Mouse (Mus musculus) thymus, postnatal 10 days (tissue): ENCODE data around the gene Gm9918.
A peak's percentile ranks its signal among the peaks of the same experiment; 100 is the strongest.

ENCODE experiments used
- DNase-seq, 2 experiments: peaks; one replicate each; pipeline ENCODE4 v3.0.0; 2021; ENCODE audit warnings: low spot score in 2 of 2

The Gm9918 gene

DNA sequence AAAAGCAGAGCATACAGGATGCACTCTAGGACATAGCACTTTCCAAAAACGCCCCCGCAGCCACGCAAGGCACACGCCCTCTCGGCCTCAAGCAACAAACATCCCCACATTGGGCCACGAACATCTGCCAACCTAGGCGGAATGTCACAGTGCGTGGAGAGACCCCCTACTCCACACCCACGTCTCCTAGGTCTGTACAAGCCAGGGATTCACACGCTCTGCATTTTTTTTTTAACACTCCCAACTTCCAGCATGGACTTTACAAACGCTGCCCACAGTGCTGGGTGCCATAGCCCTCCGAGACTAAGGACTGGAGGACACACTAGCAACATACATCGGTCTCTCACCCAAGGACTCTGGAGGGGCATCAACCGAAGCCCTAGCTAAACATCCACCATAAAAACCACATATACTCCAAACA is 24.9 kb upstream of the Gm9918 start:
- DNase-seq: no peak

DNA sequence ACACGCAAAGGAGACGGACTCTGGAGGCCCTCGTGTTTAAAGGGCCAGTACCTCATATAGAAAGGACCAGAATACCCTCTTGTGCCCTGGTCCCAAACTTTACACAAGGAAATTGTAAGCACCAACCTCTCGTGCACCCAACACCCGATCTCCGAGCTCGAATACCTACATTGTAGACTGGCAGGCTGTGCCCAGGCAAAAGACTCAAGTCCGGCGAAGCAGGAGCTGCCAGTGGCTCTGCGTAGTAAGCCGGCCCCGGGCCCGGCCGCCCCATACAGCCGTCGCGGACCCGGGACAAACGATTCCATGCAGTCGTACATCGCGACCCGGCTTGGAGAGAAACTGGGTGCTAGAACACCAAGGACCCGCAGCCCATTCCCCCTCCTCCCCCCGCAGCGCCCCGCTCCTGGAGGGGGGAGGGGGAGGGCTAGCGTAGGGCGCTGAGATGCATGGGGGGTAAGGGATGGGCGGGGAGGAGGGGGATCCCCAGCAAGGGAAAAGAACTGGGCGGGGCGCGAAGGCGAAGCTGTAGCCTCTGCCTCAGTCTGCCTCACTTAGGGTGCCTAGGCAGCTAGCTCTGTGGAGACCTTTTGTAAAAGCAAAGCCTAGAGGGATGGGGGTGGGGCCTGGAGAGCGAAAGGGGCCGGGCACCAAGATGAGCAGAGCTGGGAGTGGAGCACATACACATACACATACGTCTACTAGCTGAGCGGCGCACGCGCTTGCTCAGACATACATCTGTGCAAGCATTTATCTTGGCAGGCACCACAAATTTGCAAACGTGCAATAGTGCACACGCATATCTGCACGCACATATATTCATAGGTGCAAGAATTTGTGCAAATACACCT is 24.2 kb upstream of the Gm9918 start:
- DNase-seq: peak in 1 of 2 experiments; percentile 46

DNA sequence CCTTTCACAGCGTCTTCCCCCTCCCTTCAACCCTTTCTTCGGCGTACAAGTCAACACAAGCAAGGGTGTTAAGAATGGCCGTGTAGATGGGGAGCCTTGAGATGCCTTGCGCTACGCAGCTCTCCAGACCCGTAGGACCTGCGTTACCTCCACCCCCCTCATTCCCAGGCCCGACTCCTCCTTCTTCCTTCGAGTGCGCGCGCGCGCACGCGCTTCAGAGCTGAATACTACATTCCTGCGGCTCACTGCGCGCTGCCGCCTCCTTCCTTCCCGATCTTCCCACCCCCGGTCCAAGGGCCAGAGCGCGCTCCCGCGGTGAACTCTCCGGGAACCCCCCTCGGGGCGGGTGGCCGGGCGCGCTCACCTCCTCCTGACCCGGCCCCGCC is 23.5 kb upstream of the Gm9918 start:
- DNase-seq: no peak

DNA sequence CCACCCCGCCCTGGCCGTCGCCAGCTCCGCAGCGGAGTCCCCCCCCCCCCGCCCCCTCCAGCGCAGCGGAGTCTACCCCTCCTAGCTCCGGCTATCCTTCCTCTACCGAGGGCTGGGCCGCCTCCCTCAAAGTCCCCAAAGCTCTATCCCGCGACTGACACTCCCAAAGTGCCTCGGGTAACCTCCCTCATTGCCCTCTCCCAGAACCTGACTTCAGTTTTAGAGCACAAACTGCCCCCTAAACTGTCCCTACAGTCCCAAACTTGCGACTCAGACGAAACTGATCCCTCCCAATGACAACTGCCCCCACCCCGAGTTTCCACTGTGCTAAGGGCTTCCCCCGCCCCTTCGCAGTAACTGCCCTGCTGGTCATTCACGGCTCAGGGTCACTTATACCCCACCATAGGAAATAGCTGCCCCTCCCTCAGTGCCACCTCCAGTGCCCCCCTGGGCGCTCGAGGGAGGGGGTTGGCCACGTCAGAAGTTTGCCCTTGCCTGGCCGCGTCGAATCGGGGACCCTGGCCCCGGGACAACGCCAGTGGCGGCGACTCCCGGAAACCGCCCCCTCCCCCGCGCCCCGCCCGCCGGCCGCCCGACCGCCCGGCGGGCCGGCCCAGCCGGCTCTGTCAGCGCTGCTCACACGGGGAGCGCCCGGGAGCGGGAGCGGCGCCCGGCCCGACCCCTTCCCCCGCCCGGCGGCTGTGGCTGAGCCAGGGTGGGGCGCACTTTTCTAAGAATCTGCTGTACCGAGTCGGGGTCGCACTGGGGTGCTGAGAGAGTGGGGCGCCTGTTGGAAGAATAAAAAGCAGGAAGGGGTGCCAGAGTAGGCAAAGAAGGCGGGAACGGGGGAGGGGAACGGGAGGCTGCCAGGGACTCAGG is 22.9 kb upstream of the Gm9918 start:
- no peak for DNase-seq

DNA sequence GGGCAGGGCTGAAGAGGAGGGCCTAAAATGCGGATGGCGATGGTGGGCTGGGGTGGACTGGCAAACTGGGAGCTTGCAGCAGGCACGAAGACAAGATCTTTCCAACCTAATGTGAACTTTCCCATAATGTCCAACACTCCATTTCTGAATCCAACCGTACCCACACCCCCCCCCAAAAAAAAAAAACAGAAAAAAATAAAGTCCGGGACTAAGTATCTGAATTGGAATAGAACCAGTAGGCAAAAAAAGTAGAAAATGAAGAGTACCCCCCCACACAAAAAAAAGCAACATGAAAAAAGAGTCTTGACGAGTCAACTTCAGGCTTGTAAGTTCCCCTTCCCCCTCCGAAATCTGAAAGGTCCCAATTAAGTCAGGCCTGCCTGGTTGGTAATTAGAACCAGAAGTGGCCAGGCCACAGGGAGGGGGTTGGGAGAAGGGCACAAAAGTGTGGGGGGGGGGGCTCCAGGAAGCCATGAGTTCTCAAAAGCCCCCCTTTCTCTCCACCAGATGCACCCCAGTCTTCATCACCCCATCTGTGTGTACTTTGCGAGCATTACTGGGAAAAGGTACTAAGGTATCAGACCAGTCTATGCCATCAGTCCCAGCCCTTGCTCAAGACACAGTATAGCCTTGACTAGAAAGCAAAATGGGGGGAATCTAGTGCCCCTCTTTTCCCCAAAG is 22.1 kb upstream of the Gm9918 start:
- no peak for DNase-seq

DNA sequence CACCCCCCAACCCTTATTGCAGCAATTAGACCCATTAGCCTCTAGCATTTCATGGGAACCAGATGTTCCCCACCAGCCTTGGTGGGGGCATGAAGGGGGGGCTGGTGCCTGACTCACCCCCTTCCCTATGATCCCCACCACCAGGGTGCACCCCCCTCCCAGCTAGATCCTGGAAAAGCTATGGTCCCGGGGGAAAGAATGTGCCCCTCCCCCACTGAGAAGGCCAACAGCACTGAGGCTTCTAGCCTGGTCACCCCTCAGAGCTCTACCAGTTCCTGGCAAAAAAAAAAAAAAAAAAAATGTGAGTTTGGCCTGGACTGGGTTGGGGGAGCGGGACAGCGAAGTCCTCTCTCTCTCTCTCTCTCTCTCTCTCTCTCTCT is 21.6 kb upstream of the Gm9918 start:
- no peak for DNase-seq

DNA sequence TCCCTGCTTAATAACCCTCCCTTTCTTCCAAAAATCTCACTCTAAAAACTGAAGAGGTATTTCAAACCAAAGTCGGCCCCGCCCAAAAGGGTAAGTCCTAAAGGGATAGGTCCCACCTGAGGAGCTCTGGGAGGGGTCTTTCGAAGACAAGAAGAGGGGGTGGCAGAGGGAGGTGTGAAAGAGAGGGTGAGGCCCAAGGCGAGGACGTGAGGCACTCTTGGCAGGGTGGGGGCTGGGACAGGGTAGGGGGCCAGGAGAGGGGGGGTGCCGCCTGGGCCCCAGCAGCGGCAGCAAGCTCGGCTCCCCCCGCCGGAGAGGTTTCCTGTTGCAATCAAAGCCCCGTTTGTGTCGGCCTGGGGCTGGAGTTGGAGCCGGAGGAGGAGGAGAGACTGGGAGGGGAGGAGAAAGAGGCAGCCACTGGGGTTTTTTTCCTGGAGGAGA is 21.1 kb upstream of the Gm9918 start:
- no peak for DNase-seq

DNA sequence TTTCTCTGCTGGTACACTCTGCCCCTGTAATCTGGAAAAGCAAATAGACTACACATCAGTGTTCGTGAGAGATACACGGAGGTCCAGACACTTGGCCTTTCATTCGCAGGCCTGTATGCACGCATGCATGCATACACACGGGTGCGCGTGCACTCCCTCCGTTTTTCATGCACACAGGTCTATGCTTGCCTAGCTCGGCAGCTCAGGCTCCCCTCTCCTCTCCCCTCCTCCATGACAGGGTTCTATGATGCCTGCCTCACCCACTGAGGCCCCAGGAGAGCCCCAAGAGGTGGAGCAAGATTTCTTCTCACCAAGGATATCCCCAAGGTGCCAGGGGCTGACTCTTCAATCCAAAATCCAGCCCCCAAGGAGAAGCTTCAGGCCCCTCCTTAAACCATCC is 20.4 kb upstream of the Gm9918 start:
- no peak for DNase-seq

DNA sequence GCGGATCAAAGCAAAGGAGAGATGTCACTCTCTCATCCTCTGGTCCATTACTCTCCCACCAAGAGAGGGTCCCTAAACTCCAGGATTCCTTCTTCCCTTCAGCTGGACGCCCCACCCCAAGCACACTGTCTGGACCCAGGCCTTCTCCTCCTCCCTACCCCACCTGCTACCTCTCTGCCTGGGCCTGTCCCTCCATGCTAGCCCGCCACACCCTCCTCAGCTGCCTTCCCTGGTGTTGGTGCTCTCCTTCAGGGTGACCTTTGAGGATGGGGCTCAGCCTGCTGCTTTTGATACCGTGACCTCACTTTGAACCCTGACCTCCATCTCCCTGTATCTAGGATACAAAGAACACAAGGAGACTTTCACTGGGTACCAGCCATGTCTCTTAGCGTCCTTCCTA is 19.8 kb upstream of the Gm9918 start:
- DNase-seq: no peak

DNA sequence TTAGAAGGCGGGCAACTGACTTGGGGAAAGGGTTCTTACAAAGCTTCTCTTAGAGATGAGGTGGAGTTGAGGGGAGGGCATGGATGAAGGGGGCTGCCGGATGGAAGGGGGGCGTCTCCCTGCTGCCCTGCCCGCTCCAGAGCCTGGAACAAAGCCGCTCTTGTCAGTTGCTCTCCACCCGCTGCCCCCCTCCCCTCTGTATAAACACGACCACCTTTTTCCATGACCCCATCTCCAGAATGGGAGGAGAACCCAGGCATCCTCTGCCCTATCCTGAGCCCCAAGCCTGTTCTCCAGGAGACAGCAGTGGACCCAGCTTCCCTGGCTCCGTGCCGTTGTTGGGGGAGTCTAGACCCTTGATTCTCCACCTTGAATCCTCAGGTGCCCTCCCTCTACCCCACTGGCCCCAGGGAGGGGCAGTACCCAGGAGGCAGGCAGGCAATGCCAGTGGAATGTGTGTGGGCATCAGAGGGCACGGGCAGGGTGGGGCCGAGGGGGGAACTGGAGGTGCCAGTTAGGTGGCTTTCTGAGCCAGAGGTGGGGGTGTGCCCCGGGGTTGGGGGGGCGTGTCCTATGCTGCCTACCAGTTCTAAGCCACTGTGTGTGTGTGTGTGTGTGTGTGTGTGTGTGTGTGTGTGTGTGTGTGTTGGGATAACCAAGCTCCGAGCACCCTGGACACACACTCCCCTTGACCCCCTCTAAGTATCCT is 14.7 kb upstream of the Gm9918 start:
- no peak for DNase-seq

DNA sequence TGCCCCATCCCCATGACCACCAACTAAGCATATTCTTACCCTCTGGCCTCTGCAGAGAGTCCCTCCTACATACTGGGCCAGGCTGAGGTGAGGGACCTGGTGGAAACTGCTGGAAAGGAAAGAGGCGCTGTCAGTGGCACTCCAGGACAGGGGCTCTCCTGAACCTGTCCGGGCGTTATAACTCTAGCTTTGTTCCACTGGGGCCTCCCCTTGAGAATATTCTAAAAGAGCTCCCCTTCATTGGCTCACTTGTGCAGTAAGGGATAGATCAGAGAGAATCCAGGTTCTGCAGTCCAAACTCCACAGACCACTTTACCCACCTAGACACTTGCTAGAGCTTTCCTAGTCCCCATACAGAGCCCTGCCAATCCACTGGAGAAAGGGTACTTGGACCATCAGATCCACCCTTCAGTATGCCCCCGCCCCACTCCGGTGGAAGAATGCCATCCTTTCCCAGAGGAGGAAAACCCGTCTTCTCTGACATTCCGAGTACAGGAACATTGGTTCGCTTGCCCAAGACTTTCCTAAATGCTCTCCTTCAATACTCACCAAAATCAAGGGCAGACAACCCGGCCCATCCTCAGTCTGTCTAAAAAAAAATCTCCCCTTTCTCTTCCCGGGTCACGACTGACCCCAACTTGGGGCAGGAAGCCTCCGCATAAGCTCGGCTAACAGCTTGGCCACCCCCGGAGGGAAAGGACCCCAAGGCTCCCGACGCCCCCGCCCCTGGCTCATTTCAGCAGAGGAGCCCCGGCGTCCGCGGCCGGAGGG is 13.7 kb upstream of the Gm9918 start:
- no peak for DNase-seq

DNA sequence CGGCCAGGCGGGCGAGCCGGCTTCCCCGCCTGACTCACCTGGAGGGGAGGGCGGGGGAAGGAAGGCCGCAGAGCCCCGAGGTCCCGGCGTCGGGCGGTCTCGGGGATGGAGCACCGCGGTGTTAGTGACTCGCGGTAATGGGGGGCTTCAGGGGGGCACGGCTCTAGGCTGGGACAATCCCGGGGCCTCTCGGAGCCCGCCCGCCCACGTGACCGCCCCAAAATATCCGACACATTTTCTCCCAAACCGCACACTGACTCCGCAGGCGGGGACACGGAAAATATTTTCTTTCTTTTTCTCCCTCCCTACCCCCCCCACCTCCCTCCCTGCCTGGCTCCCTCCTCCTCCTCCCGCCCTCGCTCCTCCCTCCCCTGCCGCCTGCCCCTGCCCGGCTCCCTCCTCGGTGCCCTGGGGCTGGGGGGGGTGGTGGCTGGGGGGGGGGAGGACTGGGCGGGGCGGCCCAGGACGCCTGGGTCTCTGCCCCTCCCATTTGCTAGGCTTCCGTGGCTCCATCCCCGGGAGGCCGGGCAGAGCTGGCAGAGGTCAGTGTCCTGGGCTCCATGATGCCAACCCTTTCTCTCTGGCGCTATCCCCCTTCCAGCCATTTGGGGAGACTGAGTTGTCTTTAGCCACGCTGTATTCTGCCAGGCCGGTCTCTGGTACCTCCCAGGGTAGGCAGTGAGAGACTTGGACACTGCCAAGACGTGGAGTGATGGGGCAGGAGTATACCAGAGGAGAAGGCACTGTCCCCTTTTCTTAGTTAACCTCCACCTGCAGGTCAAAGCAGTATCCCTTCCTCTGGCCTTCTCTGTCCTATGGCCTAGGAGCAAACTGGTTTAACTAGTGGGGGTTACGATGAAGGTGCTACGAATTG is 12.9 kb upstream of the Gm9918 start, which contains the start of gene Rarg:
Rarg (minus strand) TSS at position 316 of the 874 bp plus-strand sequence.
- no peak for DNase-seq

DNA sequence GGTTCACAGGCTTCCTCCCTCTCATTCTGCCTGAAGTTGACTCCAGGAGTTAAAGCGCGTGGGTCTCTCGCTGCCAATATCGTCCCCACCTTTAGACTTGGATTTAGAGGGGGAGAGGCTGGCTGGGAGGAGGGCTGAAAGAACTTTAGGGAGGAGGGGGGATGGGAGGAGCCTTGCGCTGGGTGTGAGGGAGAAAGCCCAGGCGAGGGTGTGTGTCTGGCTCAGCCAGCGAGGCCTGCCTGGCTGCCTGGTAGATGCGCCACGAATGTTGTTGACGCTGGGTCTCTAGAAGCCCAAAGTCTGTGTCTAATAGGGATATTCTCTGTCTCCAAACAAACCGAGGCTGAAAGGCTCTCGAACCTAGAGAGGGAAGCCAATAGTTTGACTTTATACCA is 12.3 kb upstream of the Gm9918 start:
- DNase-seq: no peak

DNA sequence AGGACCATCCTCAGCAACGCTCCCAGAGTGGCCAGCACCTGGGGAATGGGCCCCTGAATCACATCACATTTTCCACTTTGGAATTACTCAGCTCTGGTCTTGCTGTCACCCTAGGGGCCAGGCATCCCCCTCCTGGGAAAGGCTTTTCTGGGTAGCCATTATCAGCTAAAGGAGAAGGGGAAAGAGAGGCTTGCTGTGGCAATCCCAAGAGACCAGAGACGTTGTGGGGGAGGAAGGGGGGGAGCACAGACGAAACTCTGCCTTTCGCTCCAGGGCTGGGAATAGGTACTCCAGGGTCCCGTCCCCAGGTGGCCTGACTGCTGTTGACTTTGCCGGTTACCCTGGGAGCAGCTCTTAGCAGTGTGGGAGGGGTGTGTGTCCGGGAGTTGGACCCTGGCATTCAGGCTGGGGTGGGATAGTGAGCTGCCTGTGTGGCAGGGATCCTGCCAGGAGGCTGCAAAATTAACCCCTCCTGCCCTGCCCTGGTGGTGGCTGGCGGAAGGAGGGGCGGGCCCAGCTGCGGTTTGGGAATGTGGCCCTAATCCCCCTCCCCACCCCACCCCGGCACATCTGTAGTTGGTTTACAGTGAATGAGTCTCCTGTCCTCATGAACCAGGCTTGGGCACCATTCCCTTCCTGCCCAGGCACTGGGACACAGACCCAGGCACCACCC is 11.6 kb upstream of the Gm9918 start:
- DNase-seq: no peak

DNA sequence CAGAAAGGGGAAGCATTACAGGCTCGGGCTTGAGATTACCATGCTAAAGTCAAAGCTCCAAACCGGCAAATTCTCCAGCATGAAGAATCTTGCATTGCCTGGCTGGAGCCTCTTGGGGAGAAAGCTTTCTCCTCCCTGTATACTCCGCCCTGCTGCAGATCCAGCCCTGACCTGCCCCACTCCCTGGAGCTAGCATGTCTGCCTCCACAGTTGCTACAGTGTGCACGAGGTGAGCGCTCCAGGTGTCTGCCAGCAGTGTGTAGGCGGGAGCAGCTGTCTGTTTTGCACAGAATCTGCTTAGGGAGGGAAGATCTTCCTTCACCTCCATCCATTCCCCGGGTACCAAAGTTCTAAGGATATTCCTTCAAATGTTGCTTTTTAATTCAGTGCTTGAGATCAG is 7.8 kb upstream of the Gm9918 start:
- DNase-seq: no peak

DNA sequence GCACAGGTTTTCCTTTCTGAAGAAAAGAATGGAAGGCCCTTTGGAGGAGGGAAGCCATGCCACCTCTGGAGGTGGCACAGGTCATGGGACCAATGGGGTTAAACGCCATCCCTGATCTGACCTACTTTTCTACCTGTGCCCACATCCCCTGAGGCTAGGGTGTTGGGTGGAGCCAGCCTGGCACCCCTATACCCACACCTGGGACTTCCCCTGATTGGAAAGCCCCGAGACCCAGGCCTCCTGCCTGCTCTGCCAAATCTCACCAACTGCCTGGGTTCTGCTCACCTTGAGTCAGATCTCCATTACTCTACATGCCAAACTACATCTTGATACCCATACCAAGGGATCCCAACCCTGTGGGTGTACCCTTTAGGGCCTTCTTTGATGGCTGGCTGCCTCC is 7.3 kb upstream of the Gm9918 start:
- no peak for DNase-seq

DNA sequence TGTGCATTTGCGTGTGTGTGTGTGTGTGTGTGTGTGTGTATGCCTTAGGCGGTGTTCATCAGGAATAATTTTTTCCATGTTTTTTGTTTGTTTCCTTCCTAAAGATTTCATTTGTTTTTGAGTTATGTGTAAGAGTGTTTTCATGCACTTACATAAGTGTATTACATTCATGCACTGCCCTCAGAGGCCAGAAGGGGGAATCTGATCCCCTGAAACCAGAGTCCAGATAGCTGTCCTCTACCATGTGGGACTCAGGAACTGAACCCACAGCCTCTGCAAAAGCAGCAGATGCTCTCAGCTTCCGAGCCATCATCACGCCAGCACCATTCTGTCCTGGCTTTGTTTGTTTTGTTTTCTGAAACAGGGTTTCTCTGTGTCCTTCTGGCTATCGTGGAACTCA is 4.8 kb upstream of the Gm9918 start:
- DNase-seq: no peak

DNA sequence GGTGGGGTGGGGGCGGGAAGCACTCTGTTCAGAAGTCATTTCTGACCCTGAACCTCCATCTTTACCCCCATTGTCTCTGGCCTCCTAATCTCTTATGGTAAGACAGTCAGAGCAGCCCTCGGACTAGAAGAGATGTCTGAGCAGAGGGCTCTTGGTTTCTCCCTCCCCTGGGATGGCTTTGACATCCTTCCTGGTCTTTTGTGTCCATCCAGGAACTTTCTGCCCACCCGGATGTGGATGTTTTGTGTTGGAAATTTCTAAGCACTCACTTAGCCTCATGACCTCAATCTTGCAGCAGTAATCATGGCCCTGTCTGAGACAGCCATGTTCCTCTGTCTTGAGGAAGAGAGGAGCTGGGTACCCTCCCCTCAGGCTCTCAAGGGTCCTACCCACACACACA is 1.1 kb downstream of the Gm9918 start:
- no peak for DNase-seq

DNA sequence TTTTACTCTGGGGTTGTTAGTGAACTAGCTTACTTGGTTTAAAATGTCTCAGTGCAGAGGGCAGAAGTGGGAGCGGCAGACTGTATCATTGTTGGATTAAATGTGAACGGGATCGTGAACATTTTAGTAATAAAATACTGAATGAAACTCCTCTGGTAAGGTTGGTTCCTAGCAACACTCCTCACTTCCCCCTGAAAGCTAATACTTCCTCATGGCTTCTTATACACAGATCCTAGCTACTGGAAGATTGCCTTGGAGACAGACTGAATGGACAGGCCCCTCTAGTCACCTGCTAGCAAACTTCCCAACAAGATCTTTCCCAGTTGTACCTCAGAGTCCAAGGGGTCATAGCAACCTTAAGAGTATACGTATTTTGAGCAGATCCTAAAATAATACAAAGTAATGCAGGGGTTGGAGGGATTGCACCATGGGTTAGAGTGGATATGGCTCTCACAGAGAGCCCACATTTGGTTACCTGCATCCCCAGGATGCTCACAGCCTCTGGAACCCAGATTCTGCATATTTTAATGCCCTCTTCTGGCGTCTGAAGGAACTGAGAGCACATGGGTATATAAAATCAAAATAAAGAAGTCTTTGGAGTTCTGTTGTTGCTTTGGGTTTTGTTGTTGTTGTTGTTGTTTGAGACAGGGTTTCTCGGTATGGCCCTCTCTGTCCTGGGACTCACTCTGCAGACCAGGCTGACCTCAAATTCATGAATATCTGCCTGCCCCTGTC is 3.8 kb downstream of the Gm9918 start:
- no peak for DNase-seq
